Mouse (Mus musculus) midbrain, embryonic 10.5 days (tissue): ENCODE data around the gene Hs6st3. TPM values are rescaled to one million over a fixed set of nuclear protein-coding genes. Genes with fewer than 3 reads are reported as not detected.
A peak's percentile ranks its signal among the peaks of the same experiment; 100 is the strongest.

Experiments used
- DNase-seq: peaks from one replicate; pipeline ENCODE4 v3.0.0-alpha.2; 2017; ENCODE audit warnings: low spot score
- H3K27ac ChIP-seq: fragments of 300-500 bp; sonication (generic); replicated peaks from 2 replicates; pipeline ENCODE4 v1.5.1; 2016; ENCODE audit warnings: mild to moderate bottlenecking
- H3K27me3 ChIP-seq: fragments of 300-500 bp; sonication (generic); 2 replicates; pipeline ENCODE4 v1.6.1; 2016; ENCODE audit warnings: low read depth, mild to moderate bottlenecking; ENCODE audit not compliant: poor library complexity, severe bottlenecking
- H3K36me3 ChIP-seq: fragments of 300-500 bp; sonication (generic); 2 replicates; pipeline ENCODE4 v1.6.1; 2016; ENCODE audit warnings: mild to moderate bottlenecking, moderate library complexity
- H3K4me1 ChIP-seq: fragments of 300-500 bp; sonication (generic); 2 replicates; pipeline ENCODE4 v1.6.1; 2016
- H3K4me3 ChIP-seq: fragments of 300-500 bp; sonication (generic); 2 replicates; pipeline ENCODE4 v1.5.1; 2016; ENCODE audit warnings: mild to moderate bottlenecking, moderate library complexity
- H3K9me3 ChIP-seq: fragments of 300-500 bp; sonication (generic); replicated peaks from 2 replicates; pipeline ENCODE4 v1.6.1; 2016; ENCODE audit warnings: mild to moderate bottlenecking
- WGBS: fragments of 180-500 bp; shearing (Covaris S2); methylation state at CpG from one replicate; pipeline ENCODE4 v1.1.7; 2016; 5-methylcytosine and 5-hydroxymethylcytosine counted together
- polyA plus RNA-seq: library from polyadenylated mRNA; unstranded; fragments of >200 nt; fragmentation: Nextera tagmentation; extraction: Ambion mirVana; gene quantifications from 2 replicates; pipeline ENCODE4 v1.2.1, GENCODE M21; 2016

Gene Hs6st3
- polyA plus RNA-seq, 1 experiment from 2014 or later = not detected

DNA sequence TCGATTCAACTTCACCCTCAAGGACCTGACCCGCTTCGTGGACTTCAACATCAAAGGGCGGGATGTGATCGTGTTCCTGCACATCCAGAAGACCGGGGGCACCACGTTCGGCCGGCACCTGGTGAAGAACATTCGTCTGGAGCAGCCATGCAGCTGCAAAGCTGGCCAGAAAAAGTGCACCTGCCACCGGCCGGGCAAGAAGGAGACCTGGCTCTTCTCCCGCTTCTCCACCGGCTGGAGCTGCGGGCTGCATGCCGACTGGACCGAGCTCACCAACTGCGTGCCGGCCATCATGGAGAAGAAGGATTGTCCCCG, 602 bp downstream of the Hs6st3 start:
- Histone ChIP-seq H3K4me1 (peaks cover 20% of the 10 kb centered on the region), H3K4me3 (peak overlapping the region; percentile 65), H3K27ac (no peak overlapping the region), H3K9me3 (no peaks in the 10 kb centered on the region), H3K27me3 (peaks cover 84% of the 10 kb centered on the region), H3K36me3 (no peaks in the 10 kb centered on the region)
- WGBS = under 1% methylated on average over 20 of the region's 20 CpGs
- DNase-seq = no peak

- DNase-seq = no peak
- Histone ChIP-seq H3K9me3 (no peaks in the 10 kb centered on the region), H3K4me1 (peaks cover 20% of the 10 kb centered on the region), H3K4me3 (peak overlapping the region; percentile 65; the same call in 1 of the 2 replicates), H3K27me3 (peaks cover 77% of the 10 kb centered on the region), H3K27ac (no peak overlapping the region), H3K36me3 (no peaks in the 10 kb centered on the region)
- WGBS = 43% methylated on average over 9 of the region's 9 CpGs
These were observed 1.3 kb downstream of the Hs6st3 start for GRCm38 (mm10) chr14:119139381-119139950.

DNA sequence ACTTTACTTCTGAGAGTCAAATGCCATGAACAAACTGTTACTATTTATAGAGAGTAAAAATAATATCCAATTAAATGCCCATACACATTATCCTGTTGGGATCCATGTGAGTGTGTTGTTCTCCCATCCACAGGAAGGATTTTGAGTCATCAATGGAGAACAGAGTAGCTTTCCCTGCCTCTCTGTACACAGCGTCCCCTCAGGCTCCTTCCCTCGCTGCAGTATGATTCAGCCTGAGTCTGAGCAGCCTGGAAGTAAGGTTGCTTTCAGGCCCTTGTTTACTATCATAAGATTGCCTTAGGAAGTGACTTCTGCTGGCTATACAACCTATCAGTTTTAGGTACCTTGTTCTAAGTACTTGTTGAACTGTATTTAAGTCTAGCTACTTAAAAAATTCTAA, 14.9 kb downstream of the Hs6st3 start:
- Histone ChIP-seq H3K4me1 (no peaks in the 10 kb centered on the region), H3K27ac (no peak overlapping the region), H3K4me3 (no peak overlapping the region), H3K36me3 (no peaks in the 10 kb centered on the region), H3K9me3 (peaks cover 14% of the 10 kb centered on the region), H3K27me3 (no peaks in the 10 kb centered on the region)
- DNase-seq = no peak
- WGBS = 72% methylated on average over 2 of the region's 2 CpGs

GRCm38 (mm10) chr14:119193905-119194304, 55.8 kb downstream of the Hs6st3 start:
- Histone ChIP-seq H3K9me3 (no peaks in the 10 kb centered on the region), H3K4me1 (no peaks in the 10 kb centered on the region), H3K27me3 (no peaks in the 10 kb centered on the region), H3K27ac (no peak overlapping the region), H3K36me3 (no peaks in the 10 kb centered on the region), H3K4me3 (no peak overlapping the region)
- 92% methylated on average over 9 of the region's 9 CpGs for WGBS
- no peak for DNase-seq

DNA sequence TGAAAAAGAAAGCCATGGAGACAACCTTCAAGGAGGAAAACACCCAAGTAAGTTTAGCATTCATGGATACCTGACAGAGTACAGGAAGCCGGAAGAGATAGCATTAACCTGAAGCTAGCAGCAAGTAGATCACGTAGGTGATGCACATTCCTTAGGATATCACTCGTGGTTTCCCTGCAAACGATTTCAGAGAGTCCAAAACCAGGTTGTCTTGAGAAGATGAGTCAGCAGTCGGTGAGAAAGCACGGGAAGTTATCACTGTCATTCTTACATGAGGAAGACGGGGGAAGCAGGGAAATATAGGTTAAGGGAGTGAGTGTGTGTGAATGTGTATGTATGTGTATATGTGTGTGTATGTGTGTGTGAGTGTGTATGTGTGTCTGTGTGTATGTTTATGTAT, 65.4 kb downstream of the Hs6st3 start:
- no peaks in the 10 kb centered on the region for H3K9me3 ChIP-seq
- H3K27ac ChIP-seq = no peak overlapping the region
- H3K4me1 ChIP-seq = no peaks in the 10 kb centered on the region
- no peaks in the 10 kb centered on the region for H3K36me3 ChIP-seq
- WGBS = 86% methylated on average over 7 of the region's 7 CpGs
- DNase-seq = no peak
- H3K27me3 ChIP-seq = no peaks in the 10 kb centered on the region
- no peak overlapping the region for H3K4me3 ChIP-seq

DNA sequence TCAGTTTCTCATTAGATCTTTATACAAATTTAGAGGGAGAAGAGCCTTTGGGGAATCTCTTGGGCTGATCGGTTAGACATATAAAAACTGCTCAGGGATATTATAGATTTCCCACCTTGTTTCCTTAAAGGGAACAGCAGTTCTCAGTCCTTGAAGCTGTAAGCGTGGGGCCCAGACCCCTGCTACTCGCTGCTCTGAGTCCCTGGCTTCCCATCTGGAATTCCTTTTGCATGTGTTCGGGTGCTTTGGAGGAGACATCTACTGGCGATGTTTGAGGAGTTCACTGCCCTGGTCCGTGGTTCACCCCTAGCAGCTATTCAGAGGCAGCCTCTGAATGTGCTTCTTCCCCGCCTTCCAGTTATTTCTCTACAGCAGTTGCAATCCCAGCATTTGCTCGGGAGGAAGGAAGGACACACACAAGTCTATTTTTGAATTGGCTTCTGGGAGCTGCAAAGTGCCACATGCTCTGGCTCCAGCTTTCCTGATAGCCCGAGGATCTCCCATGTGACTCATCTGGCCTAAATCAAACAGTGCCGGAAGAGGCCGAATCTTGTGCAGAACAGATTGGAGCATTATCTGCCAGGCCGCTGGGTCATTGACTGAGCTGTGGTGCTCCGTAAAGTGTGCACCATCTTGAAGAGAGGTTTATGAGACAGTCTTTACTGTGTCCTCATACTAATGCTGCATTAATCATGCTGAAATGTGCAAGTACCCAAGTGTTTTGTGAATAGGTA, 77.6 kb downstream of the Hs6st3 start:
- no peak for DNase-seq
- Histone ChIP-seq H3K27me3 (no peaks in the 10 kb centered on the region), H3K9me3 (no peaks in the 10 kb centered on the region), H3K4me1 (no peaks in the 10 kb centered on the region), H3K36me3 (no peaks in the 10 kb centered on the region), H3K27ac (no peak overlapping the region), H3K4me3 (no peak overlapping the region)
- 84% methylated on average over 13 of the region's 13 CpGs for WGBS

DNA sequence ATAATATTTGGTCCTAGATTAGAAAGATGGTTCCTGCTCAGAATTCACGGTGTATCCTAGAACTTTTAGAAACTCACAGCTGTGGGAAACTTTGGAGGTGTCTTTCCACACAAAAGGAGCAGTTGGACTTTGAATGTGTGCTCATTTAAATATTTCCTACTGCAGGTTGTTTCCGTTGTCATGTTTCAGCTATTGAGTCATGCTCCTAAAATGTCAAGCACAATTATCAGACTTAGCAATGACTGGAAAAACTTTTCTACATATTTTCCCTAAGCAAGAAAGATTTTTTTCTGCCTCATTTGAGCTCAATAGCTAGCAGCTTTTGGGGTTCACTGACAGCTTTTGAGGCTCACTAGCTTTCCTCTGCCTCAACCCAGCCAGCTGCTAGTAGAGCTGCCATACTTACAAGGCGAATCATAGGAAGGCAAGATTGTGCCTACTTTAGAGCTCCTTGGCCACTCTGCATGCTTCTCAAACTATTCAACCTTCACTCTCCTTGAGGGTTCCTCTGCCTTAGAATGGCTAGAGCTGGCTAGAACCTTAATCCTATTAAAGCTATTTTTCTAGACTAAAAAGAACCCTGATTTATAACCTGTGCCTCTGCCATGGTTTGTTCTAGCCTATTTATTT, 89.7 kb downstream of the Hs6st3 start:
- 90% methylated on average over 3 of the region's 3 CpGs for WGBS
- Histone ChIP-seq H3K4me3 (no peak overlapping the region), H3K27ac (no peak overlapping the region), H3K27me3 (no peaks in the 10 kb centered on the region), H3K4me1 (no peaks in the 10 kb centered on the region), H3K36me3 (no peaks in the 10 kb centered on the region), H3K9me3 (no peaks in the 10 kb centered on the region; the same call in 1 of the 2 replicates)
- no peak for DNase-seq

- Histone ChIP-seq H3K9me3 (peaks cover 4% of the 10 kb centered on the region; the same call in 1 of the 2 replicates), H3K27me3 (no peaks in the 10 kb centered on the region), H3K36me3 (no peaks in the 10 kb centered on the region), H3K4me3 (no peak overlapping the region), H3K4me1 (no peaks in the 10 kb centered on the region), H3K27ac (no peak overlapping the region)
- WGBS = 89% methylated on average over 2 of the region's 2 CpGs
- DNase-seq = no peak
These were observed 95.5 kb downstream of the Hs6st3 start for GRCm38 (mm10) chr14:119233598-119233997.

DNA sequence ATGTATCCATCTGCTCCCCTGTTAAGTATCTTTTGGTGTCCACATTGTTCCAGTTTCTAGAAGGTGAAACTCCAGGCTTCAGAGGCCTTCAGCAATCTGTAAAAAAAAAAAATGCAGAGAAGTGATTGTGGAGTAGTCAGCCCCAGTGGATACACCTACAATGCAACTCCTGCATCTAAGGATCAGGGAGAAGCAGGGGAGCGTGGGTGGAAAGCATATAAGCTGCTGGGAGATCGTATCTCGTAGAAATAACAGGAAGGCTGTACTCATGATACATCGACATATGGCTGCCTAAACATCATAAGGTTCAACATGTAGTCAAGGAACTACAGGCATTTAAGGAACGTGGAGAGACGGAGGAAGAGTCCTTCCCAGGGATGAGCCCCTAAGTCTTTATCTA, 109.0 kb downstream of the Hs6st3 start:
- 96% methylated on average over 6 of the region's 6 CpGs for WGBS
- DNase-seq = no peak
- Histone ChIP-seq H3K4me1 (no peaks in the 10 kb centered on the region), H3K4me3 (no peak overlapping the region), H3K9me3 (no peaks in the 10 kb centered on the region), H3K36me3 (no peaks in the 10 kb centered on the region), H3K27me3 (no peaks in the 10 kb centered on the region), H3K27ac (no peak overlapping the region)

DNA sequence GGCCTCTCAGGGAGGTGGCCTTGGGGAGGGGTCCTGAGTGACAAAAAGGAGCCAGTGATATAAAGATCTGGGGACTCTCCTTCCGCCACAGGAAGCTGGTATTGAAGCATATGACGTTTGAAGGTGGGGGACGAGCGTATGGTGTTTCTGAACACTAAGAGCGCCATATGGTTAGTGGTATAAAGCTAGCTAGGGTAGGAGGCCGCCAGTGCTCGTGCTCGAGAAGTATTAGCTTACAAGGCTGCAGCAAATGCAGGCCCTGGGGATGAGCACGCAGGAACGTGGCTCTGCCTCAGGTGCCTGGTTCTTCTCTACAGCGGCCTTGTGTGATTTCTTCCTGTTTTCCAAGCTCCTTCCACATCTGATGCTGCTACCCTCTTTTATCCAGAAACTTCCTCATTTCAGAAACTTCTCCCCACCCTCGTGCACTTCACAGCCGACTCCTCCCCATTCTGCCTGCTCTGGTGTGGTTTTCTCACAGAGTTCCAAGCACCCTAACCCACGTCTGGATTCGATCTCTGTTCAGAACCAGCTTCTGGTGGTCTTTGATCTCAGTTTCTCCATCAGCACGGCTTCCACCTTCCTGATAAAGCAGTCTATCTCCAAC, 110.0 kb downstream of the Hs6st3 start:
- H3K36me3 ChIP-seq = no peaks in the 10 kb centered on the region
- no peaks in the 10 kb centered on the region for H3K9me3 ChIP-seq
- H3K4me3 ChIP-seq = no peak overlapping the region
- no peak overlapping the region for H3K27ac ChIP-seq
- no peaks in the 10 kb centered on the region for H3K4me1 ChIP-seq
- H3K27me3 ChIP-seq = no peaks in the 10 kb centered on the region
- 86% methylated on average over 16 of the region's 16 CpGs for WGBS
- DNase-seq = no peak

GRCm38 (mm10) chr14:119250353-119250752, 112.2 kb downstream of the Hs6st3 start:
- no peaks in the 10 kb centered on the region for H3K4me1 ChIP-seq
- WGBS = 87% methylated on average over 10 of the region's 10 CpGs
- no peak overlapping the region for H3K27ac ChIP-seq
- no peak overlapping the region for H3K4me3 ChIP-seq
- H3K9me3 ChIP-seq = no peaks in the 10 kb centered on the region
- H3K27me3 ChIP-seq = no peaks in the 10 kb centered on the region
- no peaks in the 10 kb centered on the region for H3K36me3 ChIP-seq
- no peak for DNase-seq

DNA sequence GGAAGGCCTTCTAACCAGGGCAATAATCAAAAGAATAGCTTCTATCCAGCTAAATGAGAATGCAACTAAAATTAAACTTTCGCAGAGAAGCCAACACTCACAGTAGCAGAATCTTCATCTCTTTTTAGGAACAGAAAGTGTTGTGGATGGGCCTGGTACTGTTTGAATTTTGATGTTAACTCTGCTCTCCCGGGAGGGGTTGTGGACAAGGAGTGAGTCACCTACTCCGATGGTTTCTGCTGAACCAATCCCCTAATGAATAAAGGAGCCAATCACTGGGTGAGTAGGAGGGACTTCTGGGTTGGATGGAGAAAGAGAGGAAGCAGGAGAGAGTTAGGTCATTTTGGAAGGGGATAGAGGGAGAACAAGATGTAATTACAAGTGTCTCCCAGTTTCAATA, 117.3 kb downstream of the Hs6st3 start:
- no peak for DNase-seq
- Histone ChIP-seq H3K4me1 (no peaks in the 10 kb centered on the region), H3K36me3 (no peaks in the 10 kb centered on the region), H3K4me3 (no peak overlapping the region), H3K27ac (no peak overlapping the region), H3K27me3 (no peaks in the 10 kb centered on the region), H3K9me3 (no peaks in the 10 kb centered on the region)
- 81% methylated on average over 3 of the region's 3 CpGs for WGBS

DNA sequence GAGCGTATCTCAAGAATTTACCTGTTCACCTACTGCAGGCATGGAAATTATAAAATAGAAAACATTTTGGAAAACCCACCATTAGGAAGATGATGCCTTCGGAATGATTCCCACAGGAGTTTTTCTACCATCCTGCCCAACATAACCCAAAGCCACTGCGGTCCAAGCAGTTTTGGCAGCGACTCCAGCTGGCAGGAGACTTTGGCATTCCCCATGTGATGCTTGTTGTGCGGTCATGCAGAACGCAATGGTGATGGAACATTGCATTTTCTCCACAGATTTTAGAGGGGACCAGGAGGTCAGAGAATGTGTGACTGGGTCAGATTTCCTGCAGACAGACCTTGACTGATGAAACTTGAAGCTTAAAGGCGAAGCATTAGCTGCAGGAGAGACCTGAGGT, 118.9 kb downstream of the Hs6st3 start:
- no peak for DNase-seq
- 90% methylated on average over 7 of the region's 7 CpGs for WGBS
- no peaks in the 10 kb centered on the region for H3K36me3 ChIP-seq

More for the DNA sequence above, 118.9 kb downstream of the Hs6st3 start:
- Histone ChIP-seq H3K4me1 (no peaks in the 10 kb centered on the region), H3K4me3 (no peak overlapping the region), H3K9me3 (no peaks in the 10 kb centered on the region), H3K27me3 (no peaks in the 10 kb centered on the region), H3K27ac (no peak overlapping the region)
